Mouse (Mus musculus) forebrain, embryonic 15.5 days (tissue): ENCODE results near the gene Tsfm. TPM values are rescaled to one million over a fixed set of nuclear protein-coding genes. Genes with fewer than 3 reads are reported as not detected.

Experiments used
- ATAC-seq: fragments of 200-750 bp; cut with Nextera tagmentation; replicated peaks from 2 replicates; pipeline ENCODE4 v1.8.0; 2017; ENCODE audit warnings: mild to moderate bottlenecking, moderate TSS enrichment, moderate library complexity
- H3K27ac ChIP-seq: fragments of 300-500 bp; sonication (generic); replicated peaks from 2 replicates; pipeline ENCODE4 v1.5.1; 2015; ENCODE audit warnings: mild to moderate bottlenecking, inconsistent platforms
- H3K27me3 ChIP-seq: fragments of 300-500 bp; sonication (generic); 2 replicates; pipeline ENCODE4 v1.6.1; 2015; ENCODE audit warnings: inconsistent platforms
- H3K36me3 ChIP-seq: fragments of 300-500 bp; sonication (generic); 2 replicates; pipeline ENCODE4 v1.6.1; 2015; ENCODE audit warnings: mild to moderate bottlenecking, inconsistent platforms
- H3K4me1 ChIP-seq: fragments of 300-500 bp; sonication (generic); 2 replicates; pipeline ENCODE4 v1.6.1; 2015; ENCODE audit warnings: inconsistent platforms
- H3K4me2 ChIP-seq: fragments of 300-500 bp; sonication (generic); replicated peaks from 2 replicates; pipeline ENCODE4 v1.6.1; 2015; ENCODE audit warnings: mild to moderate bottlenecking, inconsistent platforms
- H3K4me3 ChIP-seq: fragments of 300-500 bp; sonication (generic); 2 replicates; pipeline ENCODE4 v1.5.1; 2015; ENCODE audit warnings: mild to moderate bottlenecking, inconsistent platforms
- H3K9ac ChIP-seq: fragments of 300-500 bp; sonication (generic); replicated peaks from 2 replicates; pipeline ENCODE4 v1.6.1; 2015; ENCODE audit warnings: mild to moderate bottlenecking, inconsistent platforms
- H3K9me3 ChIP-seq: fragments of 300-500 bp; sonication (generic); 2 replicates; pipeline ENCODE4 v1.6.1; 2016; ENCODE audit warnings: inconsistent platforms
- WGBS: fragments of 180-500 bp; shearing (Covaris S2); methylation state at CpG from one replicate; pipeline ENCODE4 v1.1.7; 2015; ENCODE audit warnings: mixed read lengths; 5-methylcytosine and 5-hydroxymethylcytosine counted together
- polyA plus RNA-seq: library from polyadenylated mRNA; unstranded; fragments of >200 nt; fragmentation: Nextera tagmentation; extraction: Ambion mirVana; gene quantifications from 2 replicates; pipeline ENCODE4 v1.2.1, GENCODE M21; 2015

The Tsfm gene
- polyA plus RNA-seq, 1 experiment from 2014 or later = 67.3 TPM

- no peaks in the 10 kb centered on the region for H3K9me3 ChIP-seq
- H3K4me1 ChIP-seq = peaks cover 53% of the 10 kb centered on the region
- H3K36me3 ChIP-seq = no peaks in the 10 kb centered on the region
- H3K4me2 ChIP-seq = peak overlapping the region; percentile 86
- H3K27me3 ChIP-seq = no peaks in the 10 kb centered on the region
- peak overlapping the region; percentile 94 for H3K4me3 ChIP-seq
- peak overlapping the region; percentile 94 for H3K9ac ChIP-seq
- no peak for ATAC-seq
- under 1% methylated on average over 46 of the region's 57 CpGs for WGBS
- peak overlapping the region; percentile 100 for H3K27ac ChIP-seq
Observed at GRCm38 (mm10) chr10:126979636-126980151, 50.9 kb downstream of the Tsfm start.

DNA sequence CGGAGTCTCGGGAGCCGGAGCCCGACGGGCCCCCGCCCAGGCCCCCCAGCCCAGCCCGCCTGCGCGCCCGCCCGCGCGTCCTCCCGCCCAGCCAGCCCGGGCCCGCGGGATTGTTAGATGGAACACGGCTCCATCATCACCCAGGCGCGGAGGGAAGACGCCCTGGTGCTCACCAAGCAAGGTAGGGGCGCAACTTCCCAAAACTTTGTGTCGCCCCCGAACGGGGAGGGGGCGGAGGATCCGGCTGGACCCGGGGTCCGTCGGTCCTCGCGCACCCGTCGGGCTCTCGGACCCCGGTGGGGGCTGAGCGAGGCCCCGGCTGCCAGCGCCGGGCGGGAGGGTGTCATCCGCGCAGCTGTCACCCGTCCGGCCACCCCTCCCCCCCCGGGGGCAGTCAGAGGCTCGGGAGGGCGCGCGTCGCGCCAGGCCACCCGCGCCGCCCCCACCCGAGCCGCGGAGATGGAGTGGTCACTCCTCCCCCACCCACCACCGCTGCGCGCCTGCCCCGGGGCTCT lies 51.5 kb downstream of the Tsfm start:
- H3K4me2 ChIP-seq = peak overlapping the region; percentile 86
- H3K36me3 ChIP-seq = no peaks in the 10 kb centered on the region
- H3K4me1 ChIP-seq = peaks cover 48% of the 10 kb centered on the region
- H3K9ac ChIP-seq = peak overlapping the region; percentile 94
- peak; percentile 15; the same call in 1 of the 2 replicates for ATAC-seq
- under 1% methylated on average over 46 of the region's 62 CpGs for WGBS
- no peaks in the 10 kb centered on the region for H3K9me3 ChIP-seq
- no peaks in the 10 kb centered on the region for H3K27me3 ChIP-seq
- peak overlapping the region; percentile 100 for H3K27ac ChIP-seq
- H3K4me3 ChIP-seq = peak overlapping the region; percentile 94

DNA sequence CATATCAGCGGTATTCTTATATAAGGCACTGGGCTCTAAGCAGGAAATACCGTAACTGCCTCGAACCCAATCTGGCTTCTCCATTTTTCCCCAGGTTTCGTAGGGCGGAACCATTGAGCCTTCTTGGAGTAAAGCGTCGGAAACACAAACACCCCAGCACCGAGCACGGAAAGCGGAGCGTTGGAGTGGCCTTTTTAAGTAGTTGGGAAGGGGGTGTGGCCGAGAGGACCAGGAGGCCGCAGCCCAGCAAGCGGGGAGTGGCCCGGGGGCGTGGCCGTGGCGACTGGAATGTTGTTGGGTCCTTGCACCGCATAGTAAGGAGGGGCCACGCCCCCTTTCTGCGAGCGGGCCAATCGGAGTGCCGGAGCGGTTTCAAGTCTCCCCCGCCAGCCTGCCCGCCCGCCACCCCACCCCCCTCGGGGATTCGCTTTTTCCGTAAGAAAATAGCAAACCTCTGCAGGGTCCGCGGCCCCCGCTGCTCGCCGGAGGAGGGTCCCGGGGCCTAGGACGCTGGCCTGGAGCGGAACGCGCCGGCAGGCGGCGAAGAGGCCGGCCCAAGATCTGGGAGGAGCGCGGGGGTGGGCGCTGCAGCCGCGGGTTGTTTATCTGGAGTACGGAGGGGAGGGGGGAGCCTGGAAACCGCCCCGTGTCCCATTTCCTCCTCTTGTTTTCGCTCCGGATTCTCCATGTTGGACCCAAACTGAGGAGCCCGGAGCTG lies 52.2 kb downstream of the Tsfm start, which contains the start of gene Ctdsp2:
TSS of gene Ctdsp2 (plus strand) at position 441 of the 718 bp plus-strand sequence.
- Histone ChIP-seq H3K9ac (peak within 1 kb of the TSS; percentile 94), H3K4me1 (peaks cover 40% of the 10 kb centered on the region), H3K4me2 (peak within 1 kb of the TSS; percentile 86), H3K36me3 (no peaks in the 10 kb centered on the region), H3K9me3 (no peaks in the 10 kb centered on the region), H3K27me3 (no peaks in the 10 kb centered on the region), H3K27ac (peak within 1 kb of the TSS; percentile 100), H3K4me3 (peak within 1 kb of the TSS; percentile 94)
- WGBS = under 1% methylated on average over 56 of the region's 56 CpGs
- ATAC-seq = peak; percentile 90

- WGBS = 56% methylated on average over 4 of the region's 4 CpGs
- H3K9me3 ChIP-seq = no peaks in the 10 kb centered on the region
- peaks cover 33% of the 10 kb centered on the region for H3K4me1 ChIP-seq
- H3K9ac ChIP-seq = no peak overlapping the region
- no peak overlapping the region for H3K27ac ChIP-seq
- ATAC-seq = no peak
- H3K27me3 ChIP-seq = no peaks in the 10 kb centered on the region
- no peaks in the 10 kb centered on the region for H3K36me3 ChIP-seq
- H3K4me2 ChIP-seq = no peak overlapping the region
- no peak overlapping the region for H3K4me3 ChIP-seq
Observed at GRCm38 (mm10) chr10:126977076-126977475, 53.6 kb downstream of the Tsfm start.

DNA sequence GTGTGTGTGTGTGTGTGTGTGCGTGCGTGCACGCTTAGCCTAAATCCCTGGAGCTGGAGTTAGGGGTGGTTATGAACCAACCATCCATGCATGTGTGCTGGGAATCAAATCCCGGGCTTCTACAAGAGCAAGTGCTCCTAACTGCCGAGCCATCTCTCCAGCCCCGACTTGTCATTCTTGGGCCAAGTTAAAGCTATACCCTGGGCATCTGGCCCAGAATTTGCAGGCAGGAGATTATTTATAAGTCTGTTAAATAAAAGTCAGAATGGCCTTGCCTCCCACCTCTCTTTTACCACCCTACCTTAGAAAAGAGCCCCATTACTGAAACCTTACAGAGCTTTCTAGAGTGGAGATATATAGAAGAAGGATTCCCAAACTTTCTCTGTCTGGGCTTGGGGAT lies 54.9 kb downstream of the Tsfm start:
- peaks cover 24% of the 10 kb centered on the region for H3K4me1 ChIP-seq
- no peak overlapping the region for H3K27ac ChIP-seq
- H3K36me3 ChIP-seq = no peaks in the 10 kb centered on the region
- no peak for ATAC-seq
- no peak overlapping the region for H3K4me3 ChIP-seq
- H3K4me2 ChIP-seq = no peak overlapping the region
- WGBS = 82% methylated on average over 6 of the region's 6 CpGs
- H3K27me3 ChIP-seq = no peaks in the 10 kb centered on the region
- no peaks in the 10 kb centered on the region for H3K9me3 ChIP-seq
- H3K9ac ChIP-seq = no peak overlapping the region

GRCm38 (mm10) chr10:126972988-126973387 lies 57.7 kb downstream of the Tsfm start:
- Histone ChIP-seq H3K36me3 (no peaks in the 10 kb centered on the region), H3K27me3 (no peaks in the 10 kb centered on the region), H3K4me3 (no peak overlapping the region), H3K9ac (no peak overlapping the region), H3K27ac (no peak overlapping the region), H3K4me2 (no peak overlapping the region), H3K9me3 (no peaks in the 10 kb centered on the region), H3K4me1 (peaks cover 16% of the 10 kb centered on the region)
- ATAC-seq = no peak
- 36% methylated on average over 7 of the region's 7 CpGs for WGBS

DNA sequence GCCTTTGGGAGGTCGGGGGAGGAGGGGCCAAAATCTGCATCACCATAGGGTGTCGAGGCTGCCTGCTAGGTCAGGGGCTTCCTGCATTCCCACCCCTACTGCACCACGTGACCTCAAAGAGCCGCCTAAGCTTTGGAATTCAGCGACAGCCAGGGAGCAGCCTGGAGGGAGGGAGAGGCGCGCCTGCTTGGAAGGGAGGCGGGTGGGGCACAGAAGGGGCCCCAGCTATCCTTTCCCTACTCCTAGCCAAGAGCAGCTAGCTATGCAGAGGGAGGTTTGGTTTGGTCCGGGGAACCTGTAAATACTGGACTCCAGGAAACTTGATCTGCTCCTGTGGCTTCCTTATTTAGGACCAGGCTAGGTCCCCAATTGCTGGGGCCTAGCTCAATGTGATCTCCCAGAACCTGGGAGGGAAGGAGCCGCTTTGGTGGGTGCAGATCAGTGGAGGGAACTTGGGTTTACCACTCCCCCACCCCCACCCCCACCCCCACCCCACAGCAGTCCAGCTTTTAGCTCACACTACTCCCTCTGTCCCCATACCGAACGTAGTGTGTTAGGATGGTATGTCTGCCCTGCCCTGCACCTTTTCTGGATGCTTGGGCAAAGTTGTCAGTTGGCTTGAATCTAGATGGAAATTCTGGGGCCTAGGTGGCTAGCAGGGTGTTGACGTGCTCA lies 58.5 kb downstream of the Tsfm start:
- Histone ChIP-seq H3K4me3 (no peak overlapping the region), H3K9me3 (no peaks in the 10 kb centered on the region), H3K4me2 (no peak overlapping the region), H3K27ac (no peak overlapping the region), H3K27me3 (no peaks in the 10 kb centered on the region), H3K36me3 (no peaks in the 10 kb centered on the region), H3K9ac (no peak overlapping the region), H3K4me1 (peaks cover 11% of the 10 kb centered on the region)
- WGBS = 9% methylated on average over 13 of the region's 13 CpGs
- ATAC-seq = peak; percentile 54; the same call in 1 of the 2 replicates

DNA sequence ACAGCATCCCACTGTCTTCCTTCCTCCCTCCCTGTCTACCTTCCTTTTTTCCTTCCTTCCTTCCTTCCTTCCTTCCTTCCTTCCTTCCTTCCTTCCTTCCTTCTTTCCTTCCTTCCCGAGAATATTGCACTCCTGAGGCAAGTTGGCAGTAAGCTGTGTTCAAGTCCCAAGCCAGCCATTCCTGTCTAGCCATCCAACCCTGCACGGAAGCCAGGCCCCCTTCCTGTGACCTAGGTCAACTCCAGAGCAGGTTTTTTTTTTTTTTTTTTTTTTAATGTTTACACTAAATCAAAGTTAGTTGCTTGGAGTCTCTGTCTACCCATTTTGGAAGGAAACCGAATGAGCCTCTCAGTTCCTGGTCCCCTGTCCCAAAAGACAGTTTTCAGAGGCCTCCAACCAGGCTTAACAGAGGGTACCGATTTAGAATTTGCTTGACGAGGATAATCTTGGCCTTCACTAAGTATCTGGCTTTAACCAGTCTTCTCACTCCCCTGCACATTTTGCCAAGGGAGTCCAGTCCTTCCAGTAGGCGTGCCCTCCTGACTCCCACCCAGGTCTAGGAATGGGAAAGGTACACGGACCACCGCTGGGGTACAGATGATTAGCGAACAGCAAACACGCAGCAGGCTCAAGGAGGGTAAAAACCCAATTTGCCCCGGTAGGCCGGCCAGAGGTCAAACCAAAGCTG lies 59.1 kb downstream of the Tsfm start:
- Histone ChIP-seq H3K9ac (no peak overlapping the region), H3K4me2 (no peak overlapping the region), H3K9me3 (no peaks in the 10 kb centered on the region), H3K4me1 (peaks cover 11% of the 10 kb centered on the region), H3K27ac (no peak overlapping the region), H3K36me3 (no peaks in the 10 kb centered on the region), H3K27me3 (no peaks in the 10 kb centered on the region), H3K4me3 (no peak overlapping the region)
- ATAC-seq = no peak
- 13% methylated on average over 12 of the region's 12 CpGs for WGBS

DNA sequence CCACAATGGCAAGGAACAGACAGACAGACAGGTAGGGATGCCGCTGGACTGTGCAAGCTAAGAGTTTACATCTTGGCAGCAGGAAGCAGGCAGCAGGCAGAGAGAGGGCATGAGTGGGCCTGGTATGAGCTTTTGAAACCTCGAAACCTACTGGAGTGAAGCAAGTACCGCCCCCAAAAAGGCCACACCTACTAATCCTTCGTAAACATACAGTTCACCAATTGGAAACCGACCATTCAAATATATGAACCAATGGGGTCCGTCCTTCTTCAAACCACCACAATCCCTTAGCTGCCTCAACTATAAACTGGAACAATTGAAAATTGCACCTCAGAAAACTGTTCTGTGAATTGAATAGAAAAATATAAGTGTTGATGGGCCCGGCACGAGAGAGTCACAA lies 66.8 kb downstream of the Tsfm start:
- no peak overlapping the region for H3K4me3 ChIP-seq
- no peak overlapping the region for H3K9ac ChIP-seq
- H3K27ac ChIP-seq = peak overlapping the region; percentile 90
- no peak for ATAC-seq
- no peaks in the 10 kb centered on the region for H3K27me3 ChIP-seq
- peaks cover 20% of the 10 kb centered on the region for H3K4me1 ChIP-seq
- H3K4me2 ChIP-seq = no peak overlapping the region
- H3K9me3 ChIP-seq = no peaks in the 10 kb centered on the region
- H3K36me3 ChIP-seq = no peaks in the 10 kb centered on the region
- WGBS = 88% methylated on average over 8 of the region's 8 CpGs

GRCm38 (mm10) chr10:126962966-126963330 lies 67.7 kb downstream of the Tsfm start:
- no peak overlapping the region for H3K4me3 ChIP-seq
- no peak overlapping the region for H3K9ac ChIP-seq
- H3K27ac ChIP-seq = peak overlapping the region; percentile 90
- H3K9me3 ChIP-seq = no peaks in the 10 kb centered on the region
- peaks cover 20% of the 10 kb centered on the region for H3K4me1 ChIP-seq
- no peak for ATAC-seq
- no peaks in the 10 kb centered on the region for H3K36me3 ChIP-seq
- 48% methylated on average over 6 of the region's 6 CpGs for WGBS
- peak overlapping the region; percentile 28; the same call in 1 of the 2 replicates for H3K4me2 ChIP-seq
- H3K27me3 ChIP-seq = no peaks in the 10 kb centered on the region

GRCm38 (mm10) chr10:126962271-126962965 lies 68.2 kb downstream of the Tsfm start:
- H3K27ac ChIP-seq = peak overlapping the region; percentile 90
- ATAC-seq = peak; percentile 32
- H3K36me3 ChIP-seq = no peaks in the 10 kb centered on the region
- WGBS = 22% methylated on average over 15 of the region's 15 CpGs
- no peaks in the 10 kb centered on the region for H3K27me3 ChIP-seq
- no peak overlapping the region for H3K4me3 ChIP-seq
- H3K9ac ChIP-seq = no peak overlapping the region
- peaks cover 26% of the 10 kb centered on the region for H3K4me1 ChIP-seq
- peak overlapping the region; percentile 4; the same call in 1 of the 2 replicates for H3K4me2 ChIP-seq
- H3K9me3 ChIP-seq = no peaks in the 10 kb centered on the region
